Mouse (Mus musculus) adrenal gland, adult 8-10 months (tissue): ENCODE data around the gene Fbln7. TPM values are rescaled to one million over a fixed set of nuclear protein-coding genes. Genes with fewer than 3 reads are reported as not detected.

ENCODE experiments used
- DNase-seq: peaks from one replicate; pipeline ENCODE4 v3.0.0; 2022
- total RNA-seq, 4 experiments: library from RNA; stranded (reverse); gene quantifications; 2 replicates each; pipeline ENCODE4 v1.2.4; 2022

The Fbln7 gene
- 1 to 10 TPM; 6.1 to 8.3 (median 7.1) TPM for total RNA-seq

GRCm38 (mm10) chr2:128862636-128863035 lies at the start of gene Fbln7:
TSS of gene Fbln7 (plus strand) at chr2:128862981.
- DNase-seq, result no peak

GRCm38 (mm10) chr2:128816311-128816710 lies 46.5 kb upstream of the Fbln7 start:
- no peak for DNase-seq

GRCm38 (mm10) chr2:128816916-128817315 lies 45.9 kb upstream of the Fbln7 start:
- no peak for DNase-seq

GRCm38 (mm10) chr2:128817387-128817785 lies 45.4 kb upstream of the Fbln7 start:
- no peak for DNase-seq

- peak; percentile 93 for DNase-seq
Measured at GRCm38 (mm10) chr2:128817786-128818681, 44.7 kb upstream of the Fbln7 start, which contains the start of gene Tmem87b. TSS of gene Tmem87b (plus strand) at chr2:128818118.

GRCm38 (mm10) chr2:128818956-128819643 lies 43.7 kb upstream of the Fbln7 start:
- peak; percentile 34 for DNase-seq

- no peak for DNase-seq
Measured at GRCm38 (mm10) chr2:128820631-128821030, 42.1 kb upstream of the Fbln7 start.

GRCm38 (mm10) chr2:128823893-128824292 lies 38.9 kb upstream of the Fbln7 start:
- no peak for DNase-seq

- DNase-seq, result no peak
Measured at GRCm38 (mm10) chr2:128827787-128828186, 35.0 kb upstream of the Fbln7 start.

- no peak for DNase-seq
Measured at GRCm38 (mm10) chr2:128832611-128833010, 30.2 kb upstream of the Fbln7 start.

GRCm38 (mm10) chr2:128833035-128833434 lies 29.7 kb upstream of the Fbln7 start:
- DNase-seq, result no peak

- DNase-seq, result no peak
Measured at GRCm38 (mm10) chr2:128833435-128833834, 29.3 kb upstream of the Fbln7 start.

- DNase-seq, result no peak
Measured at GRCm38 (mm10) chr2:128837531-128837930, 25.2 kb upstream of the Fbln7 start.

- DNase-seq, result no peak
Measured at GRCm38 (mm10) chr2:128838611-128839010, 24.2 kb upstream of the Fbln7 start.

- DNase-seq, result no peak
Measured at GRCm38 (mm10) chr2:128839501-128839900, 23.3 kb upstream of the Fbln7 start.

GRCm38 (mm10) chr2:128842437-128842836 lies 20.3 kb upstream of the Fbln7 start:
- DNase-seq, result no peak

GRCm38 (mm10) chr2:128850036-128850435 lies 12.7 kb upstream of the Fbln7 start:
- no peak for DNase-seq

- DNase-seq, result no peak
Measured at GRCm38 (mm10) chr2:128856673-128857072, 6.1 kb upstream of the Fbln7 start.

GRCm38 (mm10) chr2:128858962-128859361 lies 3.8 kb upstream of the Fbln7 start:
- DNase-seq, result no peak

- DNase-seq, result no peak
Measured at GRCm38 (mm10) chr2:128859861-128860260, 2.9 kb upstream of the Fbln7 start.

GRCm38 (mm10) chr2:128863777-128864331 lies 1.1 kb downstream of the Fbln7 start:
- DNase-seq, result peak; percentile 42

- no peak for DNase-seq
Measured at GRCm38 (mm10) chr2:128865061-128865460, 2.3 kb downstream of the Fbln7 start.

- DNase-seq, result no peak
Measured at GRCm38 (mm10) chr2:128871656-128872055, 8.9 kb downstream of the Fbln7 start.
